Mouse (Mus musculus) layer of hippocampus, postnatal 25 days (tissue): ENCODE data around the gene Art4. TPM values are rescaled to one million over a fixed set of nuclear protein-coding genes. Genes with fewer than 3 reads are reported as not detected.

Source experiments
- DNase-seq, 2 experiments: peaks; one replicate each; pipeline ENCODE4 v3.0.0; 2022; ENCODE audit warnings: mixed read lengths in 2 of 2, low spot score in 1 of 2; ENCODE audit errors: extremely low spot score in 1 of 2
- total RNA-seq, 2 experiments: library from RNA; stranded (reverse); gene quantifications; 2 replicates each; pipeline ENCODE4 v1.2.3; 2021

The Art4 gene
- total RNA-seq, 2 experiments from 2014 or later = not detected

DNA sequence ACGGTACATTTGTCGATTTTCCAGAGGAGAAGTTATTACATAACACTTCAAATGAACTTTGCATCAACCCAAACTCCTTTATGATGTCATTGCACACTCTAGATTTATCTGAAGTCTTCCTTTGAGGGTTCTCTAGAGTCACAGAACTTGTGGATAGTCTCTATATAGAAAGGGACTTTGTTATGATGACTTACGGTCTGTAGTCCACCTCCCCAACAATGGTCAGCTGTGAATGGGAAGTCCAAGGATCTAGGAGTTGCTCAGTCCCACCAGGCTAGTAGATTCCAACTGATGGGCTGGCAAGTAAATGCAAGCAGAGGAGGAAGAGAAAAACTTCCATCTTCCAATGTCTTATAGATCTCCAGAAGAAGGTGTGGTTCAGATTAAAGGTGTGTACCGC, 28.9 kb downstream of the Art4 start:
- no peak for DNase-seq

DNA sequence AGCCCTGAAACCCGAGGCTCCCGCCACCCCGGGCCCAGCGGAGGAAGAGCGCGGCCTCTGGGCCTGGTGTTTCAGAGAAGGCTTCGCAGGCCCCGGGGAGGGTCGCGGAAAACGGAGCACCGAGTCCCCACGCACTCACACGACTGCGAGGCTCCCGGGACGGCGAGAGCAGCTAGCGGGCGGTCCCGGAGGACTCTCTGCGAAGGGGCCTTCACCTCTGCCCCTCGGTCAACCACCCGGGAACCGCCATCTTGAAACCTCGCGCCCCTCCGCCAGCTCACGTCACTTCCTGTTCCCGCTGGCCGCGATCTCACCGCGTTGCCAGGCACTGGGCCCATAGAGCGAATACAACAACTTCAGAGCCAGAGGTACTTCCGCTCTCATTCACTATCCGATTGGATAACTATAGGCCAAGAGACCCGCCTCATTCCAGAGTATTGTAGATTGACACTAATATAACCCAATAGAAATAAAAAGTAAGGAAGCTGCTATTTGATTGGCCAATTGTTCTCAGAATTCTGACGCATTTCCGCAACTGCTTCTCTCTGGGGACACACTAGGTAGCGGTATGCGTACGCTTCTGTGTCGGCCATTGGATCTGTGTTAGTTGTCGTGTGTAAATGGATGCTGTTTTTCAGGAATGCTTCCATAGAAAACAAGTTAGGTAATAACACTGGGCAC, 29.5 kb downstream of the Art4 start, which contains the start of gene Wbp11:
Gene Wbp11, minus strand, starts transcription at position 353 of the 681 bp plus-strand sequence.
- peak; percentile 87 to 90 for DNase-seq

DNA sequence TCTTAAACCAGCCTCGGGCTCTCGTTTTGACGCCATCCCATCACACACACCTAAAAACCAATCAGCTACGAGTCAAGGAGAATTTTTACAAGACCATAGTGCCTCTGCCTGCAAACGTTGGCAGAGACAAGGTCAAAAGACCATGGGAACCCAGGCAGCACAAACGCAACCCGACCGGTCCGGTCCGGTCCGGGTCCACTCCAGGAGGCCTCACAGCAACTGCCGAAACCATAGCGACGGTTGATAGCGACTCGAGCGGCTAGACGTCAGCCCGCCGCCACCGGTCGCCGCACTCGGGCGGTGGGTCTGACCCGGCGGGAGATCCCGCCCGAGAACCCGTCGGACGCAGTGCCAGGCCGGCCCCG, 30.0 kb downstream of the Art4 start, which contains the start of gene BC049715:
Gene BC049715, plus strand, starts transcription at position 111 of the 365 bp plus-strand sequence.
- DNase-seq = no peak

DNA sequence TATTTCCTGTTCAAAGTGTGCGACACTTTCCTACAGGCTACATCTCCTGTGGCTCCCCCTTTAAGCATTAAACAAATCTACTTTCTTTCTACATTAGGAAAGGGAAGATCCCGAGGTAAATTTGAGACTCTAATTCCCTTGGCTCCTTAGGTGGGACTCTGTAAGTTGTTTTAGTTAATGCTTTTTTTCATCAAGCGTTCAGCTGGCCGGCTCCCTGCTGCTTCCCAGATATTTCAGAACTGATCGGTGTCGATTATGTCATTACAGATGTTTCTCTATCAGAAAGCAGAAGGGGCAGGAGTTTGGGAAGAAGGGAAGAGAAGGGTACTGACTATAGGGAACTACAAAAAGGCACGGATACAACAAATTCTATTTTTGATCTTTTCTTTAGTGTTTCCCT, 30.4 kb downstream of the Art4 start:
- DNase-seq = no peak

DNA sequence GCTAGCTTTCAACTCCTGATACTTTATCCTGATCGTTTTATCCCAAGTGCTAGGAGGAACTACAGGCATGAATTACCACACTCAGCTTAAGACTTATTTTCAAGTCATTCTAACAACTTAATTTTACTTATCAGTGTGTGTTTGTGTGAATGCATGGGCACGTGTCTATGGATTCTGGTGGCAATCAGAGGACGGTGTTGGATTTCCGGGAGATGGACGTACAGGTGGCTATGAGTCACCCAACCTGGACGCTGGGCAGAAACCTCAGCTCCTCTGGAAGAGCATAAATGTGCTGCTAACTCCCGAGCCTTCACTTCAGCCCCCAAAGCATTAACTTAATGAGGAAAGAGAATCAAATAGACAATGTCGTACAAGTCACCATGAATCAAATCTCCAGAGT, 32.5 kb downstream of the Art4 start:
- DNase-seq = no peak

DNA sequence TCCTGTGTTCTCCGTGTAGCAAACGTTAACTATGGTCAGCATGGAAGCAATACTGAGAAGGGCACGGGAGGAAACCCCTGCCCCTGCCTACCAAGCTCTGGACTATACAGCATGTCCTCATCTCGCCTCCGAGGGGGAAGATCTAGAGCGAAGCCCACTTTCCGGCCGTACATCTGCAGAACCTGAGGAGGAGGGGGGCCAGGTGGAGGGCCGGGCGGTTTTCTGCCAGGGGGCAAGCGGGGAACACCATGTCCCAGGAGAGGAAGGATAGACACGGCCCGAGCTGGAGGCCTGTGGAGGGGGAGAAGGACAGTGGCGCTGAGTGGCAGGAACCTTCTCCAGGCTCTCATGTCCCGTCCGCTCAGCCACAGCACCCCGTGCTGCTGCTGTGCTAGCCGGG, 36.4 kb downstream of the Art4 start:
- no peak for DNase-seq

DNA sequence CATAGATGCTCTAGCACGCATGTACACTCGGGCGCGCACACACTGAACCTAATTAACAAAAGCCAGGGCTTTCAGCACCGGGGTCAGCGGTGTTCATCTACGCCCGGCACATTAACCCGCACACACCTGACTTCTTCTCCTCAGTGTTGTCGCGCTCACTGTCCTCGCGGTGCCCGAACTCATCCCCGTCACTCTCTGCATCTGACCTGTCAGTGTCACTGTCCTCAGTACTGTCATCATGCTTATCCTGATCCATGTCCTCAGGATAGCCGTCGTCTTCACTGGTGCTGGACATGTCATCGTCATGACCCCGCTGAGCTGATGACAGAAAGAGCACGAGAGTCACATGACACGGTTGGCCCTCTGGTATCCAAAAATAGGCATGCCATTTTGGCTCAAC, 37.2 kb downstream of the Art4 start:
- DNase-seq = no peak

DNA sequence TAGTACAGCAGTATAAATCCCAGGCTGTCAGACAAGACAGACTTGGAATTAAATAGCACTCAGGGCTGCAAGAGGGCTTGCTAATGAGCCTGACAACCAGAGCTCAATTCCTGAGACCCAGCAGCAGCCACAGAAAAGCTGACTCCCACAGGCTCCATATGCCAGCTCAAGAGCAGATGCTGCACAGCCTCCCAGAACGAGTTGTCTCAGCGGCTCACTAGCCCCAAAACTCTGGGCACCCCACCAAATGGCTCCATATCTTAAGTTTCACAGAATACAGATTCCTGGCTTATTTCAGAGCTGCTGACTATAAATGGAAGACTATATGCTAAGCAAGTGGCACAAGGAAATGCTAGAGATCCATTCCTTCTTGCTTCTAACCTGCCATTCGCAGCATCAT, 40.0 kb downstream of the Art4 start:
- DNase-seq = peak; percentile 49 to 67

DNA sequence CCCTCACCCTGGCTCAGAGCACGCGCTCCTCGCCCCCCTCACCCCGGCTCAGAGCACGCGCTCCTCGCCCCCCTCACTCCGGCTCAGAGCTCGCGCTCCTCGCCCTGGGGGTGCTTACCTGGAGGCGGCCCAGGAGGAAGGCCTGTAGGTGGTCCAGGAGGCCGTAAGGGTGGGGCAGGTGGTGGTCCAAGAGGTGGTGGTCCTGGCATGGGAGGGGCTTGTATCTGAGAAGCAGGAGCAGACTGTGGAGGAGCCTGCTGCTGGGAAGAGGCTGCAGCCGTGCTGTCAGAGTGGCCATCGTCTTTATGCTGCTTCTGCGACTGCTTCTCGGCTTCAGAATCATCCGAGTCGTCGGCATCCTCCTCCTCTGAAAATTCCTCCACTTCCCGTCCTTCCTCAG, 40.7 kb downstream of the Art4 start:
- no peak for DNase-seq

DNA sequence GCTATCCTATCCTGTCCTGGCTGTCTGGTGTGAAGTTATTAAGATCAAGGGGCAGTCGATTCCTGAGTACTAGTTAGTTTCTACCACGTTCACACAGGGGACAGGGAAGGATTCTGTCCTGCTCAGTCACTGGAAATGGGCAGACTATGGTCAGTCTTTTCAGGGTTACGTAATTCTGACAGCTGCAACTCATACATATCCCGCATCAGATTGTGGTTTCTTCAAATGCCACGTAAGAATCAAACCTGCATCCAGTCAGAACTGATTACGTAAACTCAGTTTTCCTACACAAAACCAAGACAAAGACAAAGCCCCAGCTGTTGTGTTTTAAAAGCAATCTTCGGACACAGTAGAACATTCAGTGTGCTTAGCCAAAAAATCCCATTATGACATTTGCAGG, 42.2 kb downstream of the Art4 start:
- DNase-seq = no peak

DNA sequence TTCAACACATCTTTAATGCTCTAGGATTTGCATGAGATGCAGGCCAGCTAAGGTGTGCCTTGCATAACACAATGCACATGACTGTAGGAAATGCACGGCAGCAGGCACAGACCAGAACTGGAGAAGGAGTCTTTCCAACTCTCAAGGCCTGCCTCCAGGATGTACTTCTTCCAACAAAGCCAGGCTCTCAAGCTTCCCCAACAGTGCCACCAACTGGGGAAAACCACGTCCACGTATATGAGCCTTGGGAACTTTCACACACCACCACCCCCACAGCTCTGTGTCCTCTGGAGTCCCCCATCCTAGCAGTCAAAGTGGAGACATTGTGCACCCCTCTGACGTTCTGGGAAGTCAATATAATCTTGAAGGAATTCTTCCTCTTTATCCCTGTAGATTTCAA, 44.4 kb downstream of the Art4 start:
- DNase-seq = no peak

DNA sequence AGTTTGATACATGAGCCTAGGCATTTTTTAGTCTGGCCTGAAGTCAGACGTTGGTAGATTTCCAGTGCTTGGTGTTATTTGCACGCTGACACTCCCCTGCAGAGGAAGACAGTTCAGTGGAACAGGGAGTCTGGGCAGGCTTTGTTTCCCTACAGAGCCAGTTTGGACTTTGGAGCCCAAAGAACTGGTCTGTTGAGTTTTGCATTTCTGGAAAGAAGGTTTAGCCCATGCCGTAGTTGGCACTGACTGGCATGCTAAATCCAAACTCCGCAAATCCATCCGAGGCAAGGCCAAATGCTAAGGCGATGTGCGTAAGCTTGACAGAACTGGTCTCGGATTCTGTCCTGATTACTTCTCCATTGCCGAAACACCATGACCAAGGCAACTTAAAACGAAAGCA, 46.3 kb downstream of the Art4 start:
- no peak for DNase-seq

DNA sequence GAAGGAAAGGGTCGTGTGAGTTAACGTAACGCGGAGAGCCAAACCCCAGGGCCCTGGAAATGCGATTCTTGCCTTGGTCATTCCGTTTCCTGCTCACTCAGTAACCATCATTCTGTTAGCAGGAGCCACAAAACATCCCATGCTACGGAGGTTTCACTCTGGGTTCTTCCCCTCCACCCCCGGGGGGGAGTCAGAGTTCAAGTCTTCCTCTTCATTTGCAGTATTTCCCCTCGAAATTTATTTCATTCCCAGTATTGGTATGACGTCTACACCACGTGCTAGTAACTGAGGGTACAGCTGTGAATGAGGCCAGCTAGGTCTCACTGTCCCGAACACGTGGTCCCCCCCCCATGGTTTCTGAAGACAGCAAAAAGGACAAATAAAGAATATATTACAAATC, 47.9 kb downstream of the Art4 start:
- no peak for DNase-seq

DNA sequence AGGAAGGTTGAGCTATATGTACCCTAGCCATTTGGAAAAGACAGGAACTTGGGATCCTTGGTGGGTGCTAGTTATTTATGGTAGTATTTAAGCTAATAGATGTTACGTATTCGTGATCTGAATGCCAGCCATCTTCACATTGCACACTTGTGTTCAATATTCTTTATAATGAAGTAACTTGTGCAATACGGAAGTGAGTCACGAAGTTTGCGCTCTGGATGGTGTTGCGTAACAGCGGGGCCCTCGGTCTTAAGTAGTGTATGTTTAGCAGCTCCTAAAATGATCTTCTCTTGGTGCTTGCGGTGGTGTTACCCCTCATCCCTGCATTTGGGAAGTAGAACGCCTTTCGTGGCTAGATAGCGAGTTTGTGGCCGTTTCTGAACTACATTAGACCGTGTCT, 48.5 kb downstream of the Art4 start:
- no peak for DNase-seq

DNA sequence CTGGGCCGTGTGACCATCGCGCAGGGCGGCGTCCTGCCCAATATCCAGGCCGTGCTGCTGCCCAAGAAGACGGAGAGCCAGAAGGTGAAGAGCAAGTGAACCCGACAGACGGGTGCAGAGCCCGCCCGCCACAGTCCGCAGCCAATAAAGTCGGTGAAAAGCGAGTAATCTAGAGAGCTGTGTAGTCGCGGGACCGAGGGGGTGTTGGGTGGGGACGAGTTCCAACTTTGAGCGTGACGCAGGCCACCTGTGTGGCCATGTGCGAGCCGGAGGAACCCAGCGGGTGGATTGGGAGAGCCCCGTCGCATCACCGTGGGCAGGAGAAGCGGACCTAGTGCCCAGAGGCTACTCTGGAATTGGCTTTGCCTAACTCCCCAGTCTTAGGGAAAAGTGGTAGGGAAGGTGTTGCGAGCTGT, 48.9 kb downstream of the Art4 start:
- peak; percentile 24 to 32 for DNase-seq

DNA sequence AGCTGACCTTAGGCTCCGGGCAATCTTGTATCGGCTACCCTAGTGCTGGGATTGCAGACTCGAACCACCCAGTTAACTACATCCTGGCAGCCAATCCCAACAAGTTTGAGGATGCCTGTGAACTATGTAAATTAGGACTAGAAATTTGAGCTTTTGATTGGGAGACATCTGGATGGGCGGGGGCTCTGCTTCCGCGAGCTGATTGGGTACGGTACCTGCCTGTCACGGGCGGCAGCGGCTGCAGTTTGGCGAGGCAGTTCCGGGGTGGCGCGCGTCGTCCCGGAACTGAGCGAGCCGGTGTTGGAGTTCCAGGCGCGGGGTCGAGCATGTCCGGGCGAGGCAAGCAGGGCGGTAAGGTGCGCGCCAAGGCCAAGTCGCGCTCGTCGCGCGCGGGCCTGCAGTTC, 49.5 kb downstream of the Art4 start, which contains the start of gene H2afj:
Gene H2afj, plus strand, starts transcription at position 231 of the 404 bp plus-strand sequence.
- peak; percentile 96 to 98 for DNase-seq

DNA sequence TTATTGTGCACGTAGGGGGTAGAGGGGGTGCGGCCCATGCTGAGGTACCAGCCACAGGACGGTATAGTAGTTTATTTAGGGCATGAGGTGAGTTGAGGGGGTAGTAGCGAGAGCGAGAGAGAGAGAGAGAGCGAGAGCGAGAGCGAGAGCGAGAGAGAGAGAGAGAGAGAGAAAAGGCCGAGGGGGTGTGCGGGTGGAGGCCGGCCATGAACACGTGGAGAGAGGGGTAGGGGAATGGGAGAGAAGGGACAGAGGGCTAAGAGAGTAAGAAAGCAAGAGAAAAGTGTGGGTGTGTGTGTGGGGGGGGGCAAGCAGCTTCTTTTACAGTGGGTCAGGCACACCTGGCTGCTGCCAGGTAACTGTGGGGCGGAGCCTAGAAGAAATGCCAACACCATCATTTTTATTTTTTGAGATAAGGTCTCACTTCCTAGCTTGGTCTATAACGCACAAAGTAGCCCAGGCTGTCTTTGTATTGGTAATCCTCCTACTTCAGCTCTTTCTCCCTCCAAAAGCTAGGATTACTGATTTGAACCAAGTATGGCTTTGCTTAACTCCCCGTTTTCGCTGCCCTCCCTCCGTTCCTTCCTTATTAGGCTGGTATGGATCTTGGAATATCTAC, 50.0 kb downstream of the Art4 start:
- DNase-seq = no peak

DNA sequence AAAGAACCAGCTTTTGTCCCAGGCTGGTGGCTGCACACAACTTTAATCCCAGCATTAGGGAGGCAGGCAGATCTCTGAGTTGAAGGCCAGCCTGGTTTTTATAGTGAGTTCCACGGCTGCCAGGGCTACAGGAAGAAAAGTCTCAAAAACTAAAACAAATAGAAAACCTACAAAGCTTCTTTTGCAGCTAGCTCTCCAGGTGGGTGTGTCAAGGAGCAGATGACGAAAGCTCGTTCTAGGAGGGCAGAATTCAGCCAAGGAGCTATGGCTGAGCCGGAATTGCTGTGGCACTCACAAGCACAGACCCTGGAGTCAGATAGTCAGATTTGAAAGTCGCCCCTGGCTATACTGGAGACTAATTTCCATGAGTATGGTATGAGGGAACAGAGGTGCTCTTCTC, 50.7 kb downstream of the Art4 start:
- no peak for DNase-seq

DNA sequence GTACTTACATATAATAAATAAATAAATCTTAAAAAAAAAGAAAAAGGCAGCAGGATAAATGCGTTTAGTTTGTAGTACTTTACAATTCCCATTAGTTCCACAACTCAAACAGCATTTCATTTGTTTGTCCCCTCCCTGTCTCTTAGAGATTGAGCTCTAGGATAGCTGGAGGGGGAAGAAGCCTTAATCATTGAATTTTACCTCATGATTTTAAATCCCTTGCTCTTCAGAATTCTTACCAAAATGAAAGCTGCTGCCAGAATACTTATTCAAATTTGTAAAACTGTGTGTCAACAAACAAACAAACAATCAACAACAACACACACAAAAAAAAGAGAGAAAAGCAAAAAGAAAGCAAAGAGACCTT, 52.1 kb downstream of the Art4 start:
- no peak for DNase-seq

DNA sequence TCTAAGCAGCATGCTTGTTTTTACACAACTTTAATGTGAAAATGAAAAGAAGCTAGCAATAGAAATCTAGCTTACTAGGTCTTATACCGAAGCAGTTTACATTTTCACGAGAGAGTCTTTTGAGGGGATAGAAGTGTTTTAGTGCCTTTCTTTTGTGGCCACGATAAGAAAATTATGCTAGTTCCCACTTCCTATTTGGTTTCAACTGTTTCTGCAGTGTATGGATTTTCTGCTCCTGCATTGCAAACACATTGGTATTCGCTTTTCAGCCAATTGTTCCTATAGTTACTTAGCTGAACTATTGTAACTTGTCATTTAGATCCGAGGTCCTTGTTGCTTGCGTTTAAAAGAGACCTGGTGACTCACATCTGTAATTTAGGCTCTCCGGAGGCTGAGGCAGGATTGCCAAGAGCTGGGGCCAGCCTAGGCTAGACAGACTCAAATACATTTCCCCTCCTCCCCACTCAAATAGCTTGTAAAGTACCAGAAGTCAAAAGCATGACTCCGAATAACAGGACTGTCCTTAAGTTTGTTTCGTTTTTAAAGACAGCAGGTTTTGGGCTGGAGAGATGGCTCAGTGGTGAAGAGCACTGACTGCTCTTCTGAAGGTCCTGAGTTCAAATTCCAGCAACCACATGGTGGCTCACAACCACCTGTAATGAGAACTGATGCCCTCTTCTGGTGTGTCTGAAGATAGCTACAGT, 52.7 kb downstream of the Art4 start:
- DNase-seq = no peak

DNA sequence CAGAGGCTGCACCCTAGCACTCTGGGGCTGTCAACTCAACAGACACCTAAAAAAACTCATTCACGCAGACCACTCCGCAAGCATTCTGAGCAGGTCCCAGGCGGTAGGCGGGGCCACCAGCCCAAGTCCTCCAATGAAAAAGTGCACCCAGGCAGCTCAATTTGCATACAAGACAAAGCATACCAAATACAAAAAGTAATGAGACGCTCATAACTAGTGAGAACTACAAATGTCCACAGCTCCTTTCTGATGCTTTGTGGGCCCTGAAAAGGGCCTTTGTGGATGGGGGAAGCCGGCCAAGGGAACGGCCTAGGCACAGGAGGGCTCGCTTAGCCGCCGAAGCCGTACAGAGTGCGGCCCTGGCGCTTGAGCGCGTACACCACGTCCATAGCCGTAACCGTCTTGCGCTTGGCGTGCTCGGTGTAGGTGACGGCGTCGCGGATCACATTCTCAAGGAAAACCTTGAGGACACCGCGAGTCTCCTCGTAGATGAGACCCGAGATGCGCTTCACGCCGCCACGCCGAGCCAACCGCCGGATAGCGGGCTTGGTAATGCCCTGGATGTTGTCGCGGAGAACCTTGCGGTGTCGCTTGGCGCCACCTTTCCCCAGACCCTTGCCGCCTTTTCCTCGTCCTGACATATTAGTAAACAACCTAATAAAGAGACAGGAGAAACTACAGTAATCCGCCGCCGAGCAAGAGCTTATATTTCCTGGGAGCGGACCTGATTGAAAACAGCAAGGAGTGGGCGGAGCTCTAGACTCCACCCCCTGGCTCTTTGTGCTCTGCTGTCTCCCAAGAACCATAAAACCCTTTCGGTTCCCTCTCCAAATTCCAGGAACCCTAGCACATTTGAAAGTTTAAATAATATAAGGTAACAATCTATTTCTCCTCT, 53.5 kb downstream of the Art4 start, which contains the start of gene Hist4h4:
Gene Hist4h4, minus strand, starts transcription at position 677 of the 895 bp plus-strand sequence.
- DNase-seq = peak; percentile 98 to 99
